Mouse (Mus musculus) neural tube, embryonic 10.5 days (tissue): ENCODE results near the gene Foxo3.

Experiments used
- DNase-seq: peaks from one replicate; pipeline ENCODE4 v3.0.0-alpha.2; 2017; ENCODE audit warnings: low spot score; ENCODE audit errors: extremely low spot score

Foxo3 gene

DNA sequence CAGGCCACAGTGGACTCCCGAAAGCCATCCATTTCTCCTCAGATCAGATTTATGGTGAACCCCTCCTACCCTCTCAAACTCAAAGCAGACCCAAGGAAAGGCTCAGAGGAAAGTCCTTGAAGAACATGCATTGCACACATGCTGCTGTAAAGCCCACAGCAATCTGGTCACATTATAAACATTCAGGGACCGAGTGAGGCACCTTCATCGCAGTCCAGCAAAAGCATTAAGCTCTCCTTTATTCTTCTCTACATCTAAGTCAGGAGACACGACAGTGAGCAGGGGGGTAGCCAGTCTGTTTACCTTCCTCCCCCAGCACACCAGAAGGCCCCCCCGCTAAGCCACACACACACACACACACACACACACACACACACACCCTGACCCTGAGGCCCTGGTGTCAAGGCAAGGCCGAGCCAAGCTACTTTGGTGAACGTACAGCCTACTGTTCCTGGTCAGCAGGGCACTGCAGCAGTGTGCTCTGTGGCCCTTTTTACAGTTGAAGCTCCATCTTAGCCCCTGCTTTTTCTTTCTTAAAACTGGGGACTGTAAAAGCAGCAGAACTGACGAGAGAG, 24.7 kb downstream of the Foxo3 start:
- no peak for DNase-seq

DNA sequence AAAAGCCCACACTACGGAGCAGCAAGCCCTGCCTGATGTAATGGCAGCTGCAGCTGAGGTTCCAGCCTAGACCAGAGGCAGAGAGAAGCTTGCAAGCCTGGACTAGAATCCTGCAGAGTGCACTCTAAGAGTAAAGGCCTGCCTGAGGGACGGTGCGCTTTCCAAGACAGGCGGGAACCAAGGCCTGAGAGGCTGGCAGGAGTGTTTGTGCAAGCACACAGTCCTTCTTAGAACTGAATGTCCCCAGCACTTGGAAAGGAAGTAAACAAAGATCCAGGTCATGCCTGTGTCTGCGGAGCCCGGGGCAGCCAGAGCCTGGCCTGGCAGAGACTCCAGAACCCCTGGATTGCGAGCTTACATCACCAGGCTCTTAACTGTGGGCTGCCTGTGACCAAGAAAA, 25.4 kb downstream of the Foxo3 start:
- no peak for DNase-seq

DNA sequence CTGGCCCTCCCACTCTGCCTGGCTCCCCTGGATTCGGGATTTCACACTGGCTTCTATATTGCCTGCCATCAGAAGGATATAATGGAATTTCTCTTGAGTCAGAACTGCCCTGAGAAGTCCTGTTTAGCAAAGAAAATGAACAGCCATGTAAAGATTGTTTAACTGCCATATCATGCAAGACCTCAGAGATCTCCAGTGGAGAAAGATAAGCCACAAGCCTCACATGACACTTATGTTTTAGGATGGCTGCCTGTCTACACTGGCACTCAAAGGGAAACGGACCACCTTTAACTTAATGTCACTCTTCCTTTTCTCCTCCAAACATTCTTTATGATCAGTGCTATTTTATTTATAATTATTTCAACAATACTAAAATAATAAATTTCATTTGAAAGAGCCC, 26.6 kb downstream of the Foxo3 start:
- DNase-seq: no peak

DNA sequence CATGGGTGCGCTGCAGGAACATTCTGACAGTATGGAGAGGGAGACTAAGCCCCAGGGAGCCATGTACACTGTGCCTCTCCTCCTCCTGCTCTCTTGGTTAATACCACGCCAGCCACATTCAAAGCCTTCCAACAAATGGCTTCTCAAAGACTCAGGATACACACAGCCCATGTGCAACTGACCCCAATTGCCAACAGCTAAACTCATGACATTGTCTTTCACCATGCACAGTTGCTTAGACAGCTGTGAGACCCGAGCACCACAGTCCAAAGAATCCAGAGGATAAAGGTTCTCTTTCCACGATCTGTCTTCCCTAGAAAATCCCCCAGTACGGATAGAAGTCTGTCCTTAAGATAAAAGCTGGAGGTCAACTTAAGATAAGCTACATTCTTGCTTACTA, 27.9 kb downstream of the Foxo3 start:
- no peak for DNase-seq

DNA sequence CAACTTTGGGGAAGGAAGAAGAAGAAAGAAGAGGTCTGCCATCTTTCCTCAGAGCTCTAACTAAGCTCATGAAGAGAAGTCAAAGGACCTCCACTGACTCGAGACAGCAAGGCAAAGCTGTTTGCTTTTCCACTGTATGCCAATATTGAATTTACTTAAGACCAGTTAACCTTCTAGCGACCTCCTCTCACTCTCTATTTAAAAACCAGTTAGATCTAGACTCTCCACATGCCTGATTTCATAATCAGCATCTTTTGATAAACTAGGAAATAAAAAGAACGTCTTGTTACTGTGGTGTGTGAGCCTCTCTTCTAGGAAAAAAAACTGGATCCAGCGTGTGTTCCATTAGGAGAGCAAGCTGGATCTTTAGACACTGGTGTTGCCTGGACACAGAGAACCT, 28.4 kb downstream of the Foxo3 start:
- no peak for DNase-seq

DNA sequence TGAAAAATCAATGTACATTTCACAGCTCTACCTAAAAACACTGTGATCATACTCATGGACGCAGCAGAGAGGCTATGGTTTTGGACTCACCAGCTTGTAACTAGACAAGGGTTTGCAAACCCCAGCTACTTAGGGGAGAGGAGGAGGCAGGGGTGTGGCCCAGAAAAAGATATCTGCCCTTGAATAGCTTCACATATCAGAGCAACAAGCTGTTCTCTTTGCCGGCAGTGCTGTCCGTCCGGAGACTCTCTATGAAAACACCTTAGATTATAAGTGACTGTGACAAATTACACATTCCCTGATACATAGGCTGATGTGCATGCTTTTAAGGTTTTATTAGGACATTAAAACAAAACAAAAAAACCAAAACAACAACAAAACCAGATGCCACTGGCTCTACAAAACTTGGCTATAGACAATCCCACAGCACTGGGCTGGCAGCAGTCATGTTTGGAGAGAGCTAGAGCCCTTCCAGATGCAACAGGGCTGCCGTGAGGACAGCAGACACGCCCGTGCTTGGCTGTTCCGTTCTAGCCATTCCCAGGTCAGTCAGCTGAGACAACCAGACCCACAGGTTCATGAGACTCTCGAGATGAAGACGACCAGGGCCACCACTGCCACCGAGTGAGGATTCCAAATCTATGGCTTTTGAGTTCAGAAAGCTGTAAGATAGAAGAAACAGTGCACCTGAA, 29.3 kb downstream of the Foxo3 start:
- DNase-seq: no peak

DNA sequence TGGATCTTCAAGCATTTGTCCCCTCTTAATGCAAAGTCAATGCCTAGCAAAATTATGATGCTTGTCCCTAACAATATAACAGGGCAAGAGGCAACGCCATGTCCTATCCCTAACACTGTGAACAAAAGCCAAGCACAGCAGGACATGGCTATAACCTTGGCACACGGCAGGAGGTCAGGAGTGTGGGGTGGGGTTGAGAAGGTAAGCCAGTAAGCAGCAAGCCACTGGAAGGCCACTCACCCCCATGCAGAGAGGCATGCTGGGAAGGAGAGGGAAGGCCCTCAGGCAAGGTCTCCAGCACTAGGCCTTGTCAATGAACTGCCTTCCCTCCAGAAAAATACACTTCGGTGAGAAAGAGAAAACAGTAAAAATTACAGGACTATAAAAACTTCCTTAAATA, 30.1 kb downstream of the Foxo3 start:
- no peak for DNase-seq

DNA sequence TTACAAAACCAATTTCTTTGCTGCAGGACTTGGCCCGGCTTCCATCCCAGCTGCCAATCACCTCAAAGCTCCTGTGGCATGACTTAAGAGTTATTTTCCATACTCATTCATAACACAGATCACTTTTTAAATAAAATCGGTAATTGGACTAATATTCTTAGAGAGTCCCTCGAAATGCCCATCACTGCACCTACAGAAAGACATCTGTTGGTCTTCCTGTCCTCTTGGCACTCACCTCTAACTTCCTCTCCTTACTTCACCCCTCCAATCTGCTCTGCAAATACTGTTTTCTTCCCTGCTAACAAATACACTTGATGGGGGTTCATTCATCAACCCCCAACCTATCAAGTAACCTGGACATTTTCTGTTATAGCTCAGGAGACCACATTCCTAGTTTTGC, 30.9 kb downstream of the Foxo3 start:
- DNase-seq: no peak

DNA sequence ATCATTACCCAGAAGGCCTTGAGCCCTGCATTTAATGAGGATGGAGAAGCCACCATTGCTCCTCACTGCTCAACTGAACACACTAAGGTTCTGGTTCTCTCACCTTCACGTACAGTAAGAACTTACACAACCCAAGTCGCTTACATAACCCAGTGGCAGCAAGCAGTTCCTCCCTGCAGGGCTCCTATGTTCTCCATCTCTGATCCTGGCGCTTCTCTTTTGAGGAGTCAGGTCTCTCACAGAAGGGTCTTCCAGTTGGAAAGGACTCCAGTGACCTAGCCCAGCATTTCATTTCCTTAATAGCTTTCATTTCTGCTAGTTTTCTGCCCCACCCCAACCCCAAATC, 31.3 kb downstream of the Foxo3 start:
- DNase-seq: no peak

DNA sequence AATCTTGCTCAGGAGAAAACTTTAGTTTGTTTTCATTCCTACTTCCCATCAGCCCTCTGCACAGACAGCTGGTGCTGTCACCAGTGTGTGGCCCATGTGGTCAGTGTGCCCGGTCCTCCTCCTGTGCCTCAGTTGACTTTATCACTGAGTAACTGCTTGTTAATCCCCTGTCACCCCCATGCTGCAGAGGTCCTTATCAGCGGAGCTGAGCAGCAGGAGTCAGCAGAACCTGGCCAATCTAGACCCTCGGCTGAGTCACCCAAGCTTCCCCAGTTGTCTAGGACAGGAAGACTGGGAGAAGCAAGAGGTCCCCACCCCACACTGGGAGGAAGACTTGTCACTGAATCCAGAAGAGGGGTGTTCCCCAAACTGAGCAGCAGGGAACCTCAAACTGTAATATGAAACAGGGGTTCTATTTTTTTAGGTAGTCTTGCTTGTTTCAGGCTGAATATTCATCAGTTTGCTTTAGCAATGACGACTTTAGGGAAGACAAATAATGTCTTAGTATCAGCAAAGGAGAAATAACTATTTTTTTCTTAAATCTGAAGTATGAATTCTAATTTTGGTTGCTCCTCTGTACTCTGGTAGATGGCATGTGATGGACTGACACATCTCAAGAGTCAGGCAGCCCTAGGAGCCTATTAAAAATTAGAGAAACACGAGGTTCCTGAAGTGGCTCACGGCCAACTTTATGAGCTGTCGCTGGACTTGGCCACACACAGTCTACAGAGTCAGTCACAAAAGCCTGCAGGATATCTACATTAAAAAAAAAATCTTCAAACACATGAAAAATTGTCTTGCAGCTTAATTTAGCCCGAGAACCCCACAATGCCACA, 31.9 kb downstream of the Foxo3 start:
- no peak for DNase-seq

DNA sequence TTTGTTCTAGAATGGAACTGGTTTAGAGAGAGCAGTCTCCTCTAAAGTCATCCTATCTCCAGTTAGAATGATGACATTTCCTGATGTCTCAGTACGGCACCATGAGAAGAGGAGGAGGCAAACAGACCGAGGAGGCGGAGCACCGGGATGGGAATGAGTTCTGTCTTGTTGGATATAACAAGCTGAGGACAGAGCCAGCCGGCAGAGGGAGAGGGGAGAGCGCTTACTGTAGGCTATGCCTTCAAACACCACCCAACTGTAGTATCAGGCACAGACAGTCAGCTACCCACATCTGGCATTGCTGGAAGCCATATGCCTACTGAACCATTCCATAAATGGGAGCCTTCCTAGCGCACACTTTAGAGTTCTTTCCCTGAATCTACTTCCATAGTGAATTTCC, 32.6 kb downstream of the Foxo3 start:
- no peak for DNase-seq

DNA sequence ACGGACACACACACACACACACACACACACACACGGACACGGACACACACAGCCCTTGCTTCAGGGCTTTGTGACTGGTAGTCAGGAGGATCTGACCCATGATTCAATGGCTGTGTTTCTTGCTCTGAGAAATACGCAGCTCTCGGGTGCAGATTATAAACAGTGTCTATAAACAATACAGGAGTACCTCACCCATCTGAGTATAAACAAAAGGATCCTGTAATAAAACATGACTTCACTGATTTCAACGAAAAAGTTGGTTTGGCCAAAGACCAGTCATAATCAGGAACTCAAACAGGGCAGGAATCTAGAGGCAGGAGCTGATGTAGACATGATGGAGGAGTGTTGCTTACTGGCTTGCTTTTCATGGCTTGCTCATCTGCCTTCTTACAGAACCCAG, 34.1 kb downstream of the Foxo3 start:
- DNase-seq: no peak

DNA sequence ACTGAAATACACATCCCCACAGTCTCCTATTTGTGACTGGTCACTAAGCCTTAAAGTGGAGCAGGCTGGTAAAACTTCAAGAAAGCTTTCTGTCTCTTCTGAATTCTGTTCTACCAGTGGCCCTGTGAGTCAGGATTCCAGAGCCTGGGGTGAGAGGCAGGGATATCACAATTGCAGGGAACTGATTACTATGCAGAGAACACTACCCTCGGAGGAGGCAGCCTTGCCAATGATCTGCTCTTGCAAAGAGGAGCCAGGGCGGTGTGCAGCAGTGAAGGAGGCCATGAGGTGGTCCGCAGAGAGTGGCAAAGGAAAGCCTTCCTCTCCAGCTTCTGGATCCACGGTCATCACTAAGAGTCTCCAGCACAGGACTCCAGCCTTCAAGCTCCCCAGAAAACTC, 34.8 kb downstream of the Foxo3 start:
- no peak for DNase-seq

DNA sequence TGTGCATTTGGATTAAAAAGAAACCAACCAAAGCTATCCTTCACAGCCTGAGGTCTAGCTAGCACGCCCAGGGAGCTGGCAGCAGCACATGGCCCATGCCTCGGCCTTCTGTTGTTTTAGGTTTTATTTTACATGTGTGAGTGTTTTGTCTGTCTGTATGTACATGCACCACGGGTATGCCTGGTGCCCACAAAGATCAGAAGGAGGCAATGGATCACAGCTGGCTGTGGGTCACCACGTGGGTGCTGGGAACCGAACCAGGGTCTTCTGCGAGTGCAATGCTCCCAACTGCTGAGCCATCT, 36.8 kb downstream of the Foxo3 start:
- DNase-seq: no peak

DNA sequence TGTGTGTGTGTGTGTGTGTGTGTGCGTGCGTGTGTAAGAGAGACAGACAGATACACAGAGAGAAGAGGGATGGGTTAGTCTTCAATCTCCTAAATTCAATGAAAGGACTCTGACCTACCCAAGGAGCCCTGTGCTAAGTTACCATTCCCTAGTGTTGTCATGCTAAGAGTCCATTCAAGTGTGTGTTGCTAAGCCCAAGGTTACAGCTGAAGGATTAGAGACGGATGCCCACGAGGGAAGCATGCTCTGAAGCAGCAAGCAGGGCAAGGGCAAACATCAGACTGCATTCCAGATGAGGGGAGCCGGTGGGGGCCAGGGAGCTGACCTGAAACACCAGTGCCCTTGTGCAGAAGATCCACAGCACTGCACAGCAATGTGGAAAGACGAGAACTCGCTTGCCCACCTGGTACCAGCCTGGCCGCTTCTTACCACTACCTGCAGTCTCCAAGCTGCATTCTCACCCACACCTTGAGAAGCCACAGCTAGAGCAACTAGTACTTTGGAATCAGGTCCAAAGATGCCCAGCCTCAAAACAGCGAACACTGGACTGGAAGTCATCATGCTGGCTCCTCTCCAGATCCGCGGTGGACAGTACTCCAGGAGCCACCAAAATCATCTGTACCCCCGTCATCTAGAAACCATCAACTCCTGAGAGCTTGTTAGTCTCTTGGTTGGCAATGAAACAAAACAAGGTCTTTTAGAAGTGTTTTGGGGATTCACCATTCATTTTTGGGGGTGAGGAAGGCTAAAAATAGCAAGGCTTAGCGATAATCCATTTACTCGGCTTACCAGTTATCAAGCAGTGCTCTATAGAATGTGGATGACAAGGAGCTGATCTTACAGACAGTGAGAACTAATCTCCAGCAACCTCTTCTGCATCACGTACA, 37.4 kb downstream of the Foxo3 start:
- DNase-seq: no peak

DNA sequence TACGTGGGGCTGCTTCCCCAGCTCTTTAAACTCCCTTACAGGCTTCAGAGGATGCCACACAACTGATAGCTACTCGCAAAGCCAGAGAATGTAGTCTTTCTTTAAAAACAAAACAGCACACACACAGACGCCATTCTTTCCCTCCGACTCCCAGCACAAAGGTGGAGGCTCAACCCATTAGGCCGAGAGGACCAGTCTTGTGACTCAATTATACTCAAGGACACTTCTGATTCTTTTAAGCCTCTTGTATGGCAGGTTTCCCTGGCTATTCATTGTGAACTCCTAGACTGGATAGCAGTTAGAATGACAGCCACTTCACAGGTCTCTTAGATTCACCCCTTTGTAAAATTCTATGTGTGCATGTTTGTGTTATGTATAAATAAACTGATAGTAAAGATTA, 38.3 kb downstream of the Foxo3 start:
- DNase-seq: no peak

DNA sequence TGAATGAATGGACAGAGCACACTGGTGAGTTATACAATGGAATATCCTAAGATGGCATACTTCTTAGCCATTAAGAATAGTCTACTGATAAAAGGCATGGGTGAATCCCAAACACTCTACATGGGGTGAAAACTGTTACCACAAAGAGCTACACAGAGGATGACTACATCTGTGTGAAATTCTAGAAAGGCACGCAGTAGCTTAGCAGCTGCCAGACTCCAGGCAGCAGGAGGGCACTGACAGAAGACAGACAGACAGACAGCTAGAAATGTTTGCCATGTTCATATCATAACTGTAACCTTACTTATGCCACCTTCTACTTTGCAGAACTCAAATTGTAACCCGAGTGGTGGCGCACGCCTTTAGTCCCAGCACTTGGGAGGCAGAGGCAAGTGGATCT, 39.0 kb downstream of the Foxo3 start:
- no peak for DNase-seq

DNA sequence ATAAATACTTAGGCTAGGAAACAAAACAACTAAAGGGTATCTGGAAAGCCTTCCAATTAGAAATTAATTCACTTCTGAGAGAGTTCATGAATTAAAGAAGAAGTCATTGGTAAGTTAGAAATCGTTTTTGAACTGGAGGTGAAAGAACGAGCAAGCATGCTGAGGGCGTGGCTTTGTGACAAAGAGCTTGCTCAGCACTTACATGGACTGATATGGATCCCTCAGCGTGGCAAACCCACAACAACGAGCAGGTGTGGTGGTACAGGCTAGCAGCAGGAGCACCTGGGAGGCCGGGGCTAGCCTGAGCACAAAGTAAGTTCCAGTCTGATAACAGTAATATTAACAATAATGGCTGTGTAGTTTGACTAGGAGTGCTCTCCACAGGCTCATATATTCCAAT, 41.2 kb downstream of the Foxo3 start:
- DNase-seq: no peak

DNA sequence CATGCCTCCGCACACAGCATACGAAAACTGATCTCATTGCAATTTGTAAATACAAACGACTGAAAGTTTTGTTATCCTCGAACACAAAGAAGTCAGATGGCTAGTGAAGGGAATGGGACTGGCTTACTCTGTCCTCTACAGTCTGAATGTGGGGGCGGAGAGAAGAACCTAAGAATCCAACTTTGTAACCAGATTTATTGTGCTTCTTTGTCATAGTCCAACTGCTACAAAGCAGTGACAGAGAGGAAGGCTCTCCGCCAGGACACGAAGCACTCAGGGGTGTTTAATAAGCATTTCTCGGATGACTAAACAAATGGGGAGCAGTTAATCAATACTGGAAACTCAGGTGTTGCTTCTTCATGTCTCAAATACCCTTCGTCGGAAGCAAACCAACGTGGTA, 43.6 kb downstream of the Foxo3 start:
- no peak for DNase-seq

DNA sequence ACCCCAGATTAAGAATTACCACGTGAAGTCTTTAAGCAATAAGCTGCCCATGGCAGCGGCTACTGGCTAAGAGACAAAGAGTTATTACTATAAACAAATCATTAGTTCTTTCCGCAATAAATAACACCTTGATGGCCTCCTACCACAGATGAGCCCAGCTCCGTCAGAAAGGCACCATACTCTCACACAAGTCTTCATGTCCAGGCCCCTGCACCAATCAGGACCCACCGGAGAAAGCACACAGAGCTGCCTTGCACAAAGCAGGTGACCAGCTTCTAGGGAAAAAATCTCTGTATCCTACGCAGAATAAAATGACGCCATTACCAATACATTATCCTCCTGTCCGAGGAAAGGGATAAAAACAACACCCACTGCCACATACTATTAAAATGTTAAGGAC, 44.7 kb downstream of the Foxo3 start:
- no peak for DNase-seq

DNA sequence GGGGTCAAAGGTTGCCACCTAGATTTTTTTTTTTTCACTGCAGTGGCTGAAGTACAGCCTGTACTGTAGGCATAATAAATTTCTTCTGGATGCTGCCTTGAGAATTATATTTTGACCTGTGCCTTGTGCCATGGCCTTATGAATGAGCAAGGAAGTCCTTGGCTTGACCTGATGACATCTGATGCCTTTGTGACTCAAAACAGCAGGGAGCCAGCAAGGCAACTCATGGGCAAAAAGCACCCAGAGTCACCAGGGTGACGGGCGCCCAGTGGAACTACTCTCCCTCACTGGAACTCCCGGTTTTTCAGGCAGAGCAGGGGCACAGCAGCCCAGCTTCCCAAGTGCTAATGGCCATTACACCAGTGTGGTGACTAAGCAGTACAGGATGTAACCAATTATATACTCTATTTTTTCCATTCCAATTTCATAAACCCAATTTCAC, 45.4 kb downstream of the Foxo3 start:
- no peak for DNase-seq

DNA sequence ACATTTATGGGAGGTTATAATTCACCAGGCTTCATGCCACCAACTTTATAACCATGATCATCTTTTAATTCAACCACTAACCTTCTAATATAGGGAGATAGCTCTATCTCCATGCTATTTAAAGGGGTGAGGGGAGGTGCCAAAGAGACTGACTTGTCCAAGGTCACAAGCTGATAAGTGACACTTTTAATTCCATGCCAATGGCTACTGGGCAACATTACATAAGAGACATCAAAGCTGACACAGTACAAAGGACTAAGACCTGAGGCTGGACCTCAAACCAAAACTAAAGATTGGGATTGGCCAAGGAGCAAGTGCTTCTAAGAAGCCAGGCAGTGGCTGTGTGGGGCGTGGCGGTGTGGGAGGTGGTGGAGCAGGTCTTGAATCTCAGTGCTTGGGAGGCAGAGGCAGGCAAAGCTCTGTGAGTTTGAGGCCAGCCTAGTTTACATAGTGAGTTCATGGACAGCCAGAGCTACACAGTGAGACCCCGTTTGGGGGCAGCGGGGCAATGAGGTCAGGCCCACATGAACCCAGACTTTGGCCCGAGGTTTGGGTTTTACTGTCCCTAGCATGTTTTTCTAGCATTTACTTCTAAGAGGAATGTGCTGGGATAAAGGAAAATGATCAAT, 46.0 kb downstream of the Foxo3 start:
- DNase-seq: no peak
